Mouse (Mus musculus) kidney, embryonic 16.5 days (tissue): ENCODE results near the gene Rpain. TPM values are rescaled to one million over a fixed set of nuclear protein-coding genes. Genes with fewer than 3 reads are reported as not detected.

ENCODE experiments used
- ATAC-seq: fragments of 200-750 bp; cut with Nextera tagmentation; 2 replicates; pipeline ENCODE4 v1.8.0; 2017; ENCODE audit warnings: moderate TSS enrichment; ENCODE audit not compliant: low FRiP score, low TSS enrichment
- H3K27ac ChIP-seq: fragments of 300-500 bp; sonication (generic); 2 replicates; pipeline ENCODE4 v1.5.1; 2014; ENCODE audit warnings: low read length
- H3K27me3 ChIP-seq: fragments of 300-500 bp; sonication (generic); 2 replicates; pipeline ENCODE4 v1.6.1; 2014; ENCODE audit warnings: low read length, control low read depth, mixed read lengths; ENCODE audit not compliant: insufficient read depth
- H3K36me3 ChIP-seq: fragments of 300-500 bp; sonication (generic); 2 replicates; pipeline ENCODE4 v1.6.1; 2014; ENCODE audit warnings: low read length, control low read depth, mixed read lengths; ENCODE audit not compliant: insufficient read depth
- H3K4me1 ChIP-seq: fragments of 300-500 bp; sonication (generic); 2 replicates; pipeline ENCODE4 v1.6.1; 2014; ENCODE audit warnings: low read length, control low read depth, mixed read lengths; ENCODE audit not compliant: insufficient read depth
- H3K4me2 ChIP-seq: fragments of 300-500 bp; sonication (generic); replicated peaks from 2 replicates; pipeline ENCODE4 v1.6.1; 2014; ENCODE audit warnings: low read depth, low read length
- H3K4me3 ChIP-seq: fragments of 300-500 bp; sonication (generic); 2 replicates; pipeline ENCODE4 v1.5.1; 2014; ENCODE audit warnings: mild to moderate bottlenecking, low read length
- H3K9ac ChIP-seq: fragments of 300-500 bp; sonication (generic); replicated peaks from 2 replicates; pipeline ENCODE4 v1.6.1; 2014; ENCODE audit warnings: low read length
- H3K9me3 ChIP-seq: fragments of 300-500 bp; sonication (generic); 2 replicates; pipeline ENCODE4 v1.6.1; 2016; ENCODE audit warnings: low read length, control low read depth
- WGBS: fragments of 180-500 bp; shearing (Covaris S2); extraction: QIAGEN DNeasy Blood & Tissue Kit; methylation state at CpG from one replicate; pipeline ENCODE4 v1.1.7; 2014; 5-methylcytosine and 5-hydroxymethylcytosine counted together
- polyA plus RNA-seq: library from polyadenylated mRNA; unstranded; fragments of >200 nt; fragmentation: Nextera tagmentation; extraction: Ambion mirVana; gene quantifications from 2 replicates; pipeline ENCODE4 v1.2.1, GENCODE M21; 2015

The Rpain gene
- polyA plus RNA-seq, 1 experiment from 2014 or later: 83.0 TPM

GRCm38 (mm10) chr11:71018416-71019200 lies 48.6 kb downstream of the Rpain start:
- 5% methylated on average over 28 of the region's 28 CpGs for WGBS
- ATAC-seq: peak; percentile 37
- H3K4me2 ChIP-seq: peak overlapping the region; percentile 79
- peak overlapping the region; percentile 93 for H3K9ac ChIP-seq
- H3K27me3 ChIP-seq: no peaks in the 10 kb centered on the region
- H3K27ac ChIP-seq: peak overlapping the region; percentile 83
- peak overlapping the region; percentile 94 for H3K4me3 ChIP-seq
- H3K36me3 ChIP-seq: peaks cover 6% of the 10 kb centered on the region
- H3K9me3 ChIP-seq: no peaks in the 10 kb centered on the region
- H3K4me1 ChIP-seq: peaks cover 28% of the 10 kb centered on the region

GRCm38 (mm10) chr11:71019201-71020068 lies 49.4 kb downstream of the Rpain start, which contains the start of the genes Mis12 and Derl2:
Gene Mis12, plus strand, starts transcription at chr11:71019611.
Gene Derl2, minus strand, starts transcription at chr11:71019841.
- peak within 1 kb of the TSS; percentile 91 for H3K4me2 ChIP-seq
- peak within 1 kb of the TSS; percentile 93 for H3K9ac ChIP-seq
- peak; percentile 100 for ATAC-seq
- H3K27me3 ChIP-seq: no peaks in the 10 kb centered on the region
- H3K4me1 ChIP-seq: peaks cover 28% of the 10 kb centered on the region
- WGBS: under 1% methylated on average over 70 of the region's 71 CpGs
- peaks cover 9% of the 10 kb centered on the region for H3K36me3 ChIP-seq
- H3K27ac ChIP-seq: peak within 1 kb of the TSS; percentile 94
- H3K4me3 ChIP-seq: peak within 1 kb of the TSS; percentile 94
- no peaks in the 10 kb centered on the region for H3K9me3 ChIP-seq

Other genes starting within 250 kb of the Rpain start
- gene Zfp3, start 206.0 kb upstream of the Rpain start, polyA plus RNA-seq: 8.6 and 8.7 TPM in 2 replicates
- 0.20 and 0.22 TPM in 2 replicates for gene Scimp, start 157.6 kb upstream of the Rpain start, polyA plus RNA-seq
- 29.5 and 31.6 TPM in 2 replicates for gene Rabep1, start 125.4 kb upstream of the Rpain start, polyA plus RNA-seq
- gene Nup88, start 240 bp upstream of the Rpain start, polyA plus RNA-seq: 136 and 142 TPM in 2 replicates
- gene C1qbp, start 12.8 kb downstream of the Rpain start, polyA plus RNA-seq: 277 and 287 TPM in 2 replicates
- 23.9 TPM in 2 replicates for gene Dhx33, start 34.2 kb downstream of the Rpain start, polyA plus RNA-seq
- gene Mis12, start 49.4 kb downstream of the Rpain start, polyA plus RNA-seq: 44.8 and 45.2 TPM in 2 replicates
- 41.9 and 48.6 TPM in 2 replicates for gene Derl2, start 49.6 kb downstream of the Rpain start, polyA plus RNA-seq
- 56.7 and 59.7 TPM in 2 replicates for gene 6330403K07Rik, start 63.3 kb downstream of the Rpain start, polyA plus RNA-seq
- 0.06 and 0.14 TPM in 2 replicates for gene Nlrp1a, start 174.5 kb downstream of the Rpain start, polyA plus RNA-seq